Mouse (Mus musculus): ENCODE measurements around the gene Rbm24. TPM values are rescaled to one million over a fixed set of nuclear protein-coding genes. Genes with fewer than 3 reads are reported as not detected.

Rbm24 gene
- 7.7 and 10.2 TPM in 2 replicates for polyA plus RNA-seq (2015; fragmentation: Nextera tagmentation; extraction: Ambion mirVana)

DNA sequence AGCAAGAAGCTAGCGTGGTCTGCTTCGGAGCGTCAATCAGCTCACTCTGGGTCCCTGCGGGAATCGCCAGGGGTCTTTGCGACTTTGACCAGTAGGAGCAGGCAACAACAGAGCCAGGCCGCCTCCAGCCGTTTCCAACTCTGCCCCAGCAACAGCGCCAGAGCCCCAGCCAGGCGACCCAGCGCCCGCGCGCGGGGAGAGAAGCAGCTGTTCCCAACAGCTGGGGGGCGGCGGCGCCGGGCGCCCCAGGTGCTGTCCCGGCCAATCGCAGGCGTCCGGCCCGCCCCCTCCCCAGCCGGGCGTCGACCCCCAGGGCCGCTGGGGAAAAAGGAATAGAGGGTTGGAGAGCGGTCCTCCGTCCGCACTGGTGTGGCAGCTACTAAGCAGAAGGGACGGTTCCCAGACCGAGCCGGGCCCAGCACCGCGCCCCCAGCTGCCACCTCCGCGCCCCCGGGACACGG lies at the start of gene Rbm24:
Gene Rbm24 (plus strand): TSS at position 294 of the 461 bp plus-strand sequence.
- no peaks in the 10 kb centered on the region for H3K9me3 ChIP-seq (replicated peaks)
- WGBS = under 1% methylated on average over 41 of the region's 41 CpGs
- ATAC-seq (ENCODE audit: insufficient number of reproducible peaks, low FRiP score, low TSS enrichment, low read depth) = peak; percentile 82
- peak within 1 kb of the TSS; percentile 96 for H3K4me2 ChIP-seq (replicated peaks)
- H3K27ac ChIP-seq (replicated peaks) = peak within 1 kb of the TSS; percentile 25
- H3K4me1 ChIP-seq = peaks cover 7% of the 10 kb centered on the region; the same call in 1 of the 2 replicates
- peaks cover 2% of the 10 kb centered on the region; the same call in 1 of the 2 replicates for H3K27me3 ChIP-seq
- no peaks in the 10 kb centered on the region for H3K36me3 ChIP-seq
- peak within 1 kb of the TSS; percentile 47 for H3K9ac ChIP-seq
- peak within 1 kb of the TSS; percentile 61 for H3K4me3 ChIP-seq (replicated peaks)

DNA sequence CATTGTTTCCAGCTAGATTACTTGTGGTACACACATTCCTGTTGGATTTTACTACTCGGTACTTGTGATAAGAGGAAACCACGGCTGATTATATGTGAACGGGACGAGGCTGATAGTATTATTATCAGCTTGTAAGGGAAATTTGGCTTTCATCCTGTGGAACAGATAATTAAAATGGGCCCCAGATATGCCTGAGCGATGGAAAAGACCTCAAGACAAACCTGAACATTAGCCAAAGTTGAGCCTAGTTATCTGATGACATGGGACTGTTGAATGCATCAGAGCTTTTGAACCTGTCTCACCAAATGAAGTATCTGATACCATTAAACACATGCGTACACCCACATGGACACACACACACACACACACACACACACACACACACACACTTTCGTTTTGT lies 45.4 kb upstream of the Rbm24 start:
- 80% methylated on average over 7 of the region's 7 CpGs for WGBS
- ATAC-seq (ENCODE audit: insufficient number of reproducible peaks, low FRiP score, low TSS enrichment, low read depth) = no peak

DNA sequence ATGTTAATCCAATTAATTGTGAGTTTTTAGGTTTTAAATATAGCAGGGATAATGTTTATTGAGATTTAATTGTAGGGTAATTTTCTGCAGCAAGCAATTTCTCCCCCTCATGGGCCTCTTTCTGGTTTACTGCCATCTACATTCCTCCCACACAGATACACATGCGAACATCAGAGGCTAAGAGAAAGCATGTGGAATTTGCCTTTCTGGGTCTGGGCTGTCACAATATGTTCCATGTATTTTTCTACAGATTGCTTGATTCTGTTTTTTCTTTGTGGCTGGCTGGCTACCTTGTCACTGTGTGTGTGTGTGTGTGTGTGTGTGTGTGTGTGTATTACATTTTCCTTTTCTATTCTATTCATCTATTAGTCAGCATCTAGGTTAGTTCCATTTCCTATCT lies 42.9 kb upstream of the Rbm24 start:
- ATAC-seq (ENCODE audit: insufficient number of reproducible peaks, low FRiP score, low TSS enrichment, low read depth) = no peak
- no peaks in the 10 kb centered on the region for H3K4me1 ChIP-seq
- H3K4me3 ChIP-seq (replicated peaks) = no peak overlapping the region
- no peaks in the 10 kb centered on the region for H3K9me3 ChIP-seq (replicated peaks)
- no peak overlapping the region for H3K9ac ChIP-seq
- no peak overlapping the region for H3K27ac ChIP-seq (replicated peaks)
- no peaks in the 10 kb centered on the region for H3K27me3 ChIP-seq
- H3K4me2 ChIP-seq (replicated peaks) = no peak overlapping the region
- H3K36me3 ChIP-seq = no peaks in the 10 kb centered on the region
- WGBS = 57% methylated on average over 1 of the region's 1 CpGs

More for the DNA sequence above, 45.4 kb upstream of the Rbm24 start:
- H3K36me3 ChIP-seq = no peaks in the 10 kb centered on the region
- no peak overlapping the region for H3K4me2 ChIP-seq (replicated peaks)
- no peaks in the 10 kb centered on the region for H3K4me1 ChIP-seq
- H3K9ac ChIP-seq = no peak overlapping the region
- H3K4me3 ChIP-seq (replicated peaks) = no peak overlapping the region
- no peak overlapping the region for H3K27ac ChIP-seq (replicated peaks)
- no peaks in the 10 kb centered on the region for H3K27me3 ChIP-seq
- H3K9me3 ChIP-seq (replicated peaks) = no peaks in the 10 kb centered on the region

DNA sequence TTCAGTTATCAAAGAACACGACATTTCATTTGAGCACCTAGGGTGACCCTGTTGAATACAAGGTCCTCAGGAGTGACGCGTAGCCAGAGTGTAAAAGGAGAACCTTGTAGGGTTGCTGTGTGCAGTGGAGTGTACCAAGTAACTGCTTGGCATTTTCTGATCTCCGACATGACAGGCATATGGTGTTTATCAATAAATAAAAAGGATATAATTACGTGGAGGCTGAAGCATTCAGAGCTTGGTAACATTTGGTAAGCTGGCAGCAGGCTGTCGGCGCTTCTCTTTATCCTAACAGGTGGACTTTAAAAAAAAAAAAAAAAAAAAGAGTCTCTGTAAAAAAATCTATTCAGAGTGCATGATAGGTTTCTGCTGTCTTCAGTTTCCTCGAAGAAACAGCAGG lies 30.8 kb upstream of the Rbm24 start:
- 67% methylated on average over 8 of the region's 8 CpGs for WGBS
- H3K4me2 ChIP-seq (replicated peaks) = no peak overlapping the region
- H3K36me3 ChIP-seq = no peaks in the 10 kb centered on the region
- no peaks in the 10 kb centered on the region for H3K4me1 ChIP-seq
- H3K27ac ChIP-seq (replicated peaks) = no peak overlapping the region
- no peak for ATAC-seq (ENCODE audit: insufficient number of reproducible peaks, low FRiP score, low TSS enrichment, low read depth)
- no peak overlapping the region for H3K4me3 ChIP-seq (replicated peaks)
- H3K9ac ChIP-seq = no peak overlapping the region
- no peaks in the 10 kb centered on the region for H3K9me3 ChIP-seq (replicated peaks)
- no peaks in the 10 kb centered on the region for H3K27me3 ChIP-seq

DNA sequence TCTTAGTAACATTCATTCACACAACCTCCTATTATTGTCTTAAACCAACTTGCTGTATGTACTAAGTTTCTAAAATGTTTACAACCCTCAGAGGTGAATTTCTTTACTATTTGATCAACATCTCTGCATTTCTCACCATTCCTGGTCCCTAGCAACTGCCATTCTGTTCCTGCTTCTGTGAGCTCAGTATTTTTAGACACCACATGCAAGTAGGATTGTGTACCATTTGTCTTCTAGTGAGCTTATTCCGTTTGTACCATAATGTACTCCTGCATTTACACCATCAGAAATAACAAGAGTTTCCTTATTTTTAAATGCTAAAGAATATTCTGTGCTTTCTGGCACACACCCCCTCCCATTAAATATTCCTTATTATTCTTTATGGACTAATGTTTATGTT lies 26.6 kb upstream of the Rbm24 start:
- H3K36me3 ChIP-seq = no peaks in the 10 kb centered on the region
- H3K9ac ChIP-seq = no peak overlapping the region
- 71% methylated on average over 1 of the region's 1 CpGs for WGBS
- no peaks in the 10 kb centered on the region for H3K4me1 ChIP-seq
- no peak overlapping the region for H3K4me2 ChIP-seq (replicated peaks)
- H3K4me3 ChIP-seq (replicated peaks) = no peak overlapping the region
- H3K27me3 ChIP-seq = no peaks in the 10 kb centered on the region
- H3K9me3 ChIP-seq (replicated peaks) = no peaks in the 10 kb centered on the region
- no peak for ATAC-seq (ENCODE audit: insufficient number of reproducible peaks, low FRiP score, low TSS enrichment, low read depth)
- no peak overlapping the region for H3K27ac ChIP-seq (replicated peaks)

DNA sequence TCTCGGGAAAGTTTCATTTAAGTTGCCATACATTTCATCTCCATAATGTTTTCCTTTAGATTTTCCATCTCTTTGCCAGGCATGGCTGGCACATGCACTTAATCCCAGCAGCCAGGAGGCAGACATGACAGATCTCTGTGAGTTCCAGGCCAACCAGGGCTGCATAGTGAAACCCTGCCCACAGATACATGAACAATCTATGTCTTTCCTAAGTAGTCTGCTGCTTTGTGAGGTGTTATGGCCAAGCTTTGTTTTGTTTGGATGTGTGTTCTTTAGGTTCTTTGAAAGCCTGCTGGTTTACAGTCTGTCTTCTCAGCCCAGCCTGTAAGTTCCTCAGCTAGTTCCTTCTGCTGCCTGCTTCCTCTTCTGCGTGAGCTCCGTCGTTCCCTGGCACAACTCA lies 25.3 kb upstream of the Rbm24 start:
- no peak for ATAC-seq (ENCODE audit: insufficient number of reproducible peaks, low FRiP score, low TSS enrichment, low read depth)
- no peak overlapping the region for H3K9ac ChIP-seq
- H3K27me3 ChIP-seq = no peaks in the 10 kb centered on the region
- H3K36me3 ChIP-seq = no peaks in the 10 kb centered on the region
- H3K27ac ChIP-seq (replicated peaks) = no peak overlapping the region
- no peaks in the 10 kb centered on the region for H3K4me1 ChIP-seq
- no peaks in the 10 kb centered on the region for H3K9me3 ChIP-seq (replicated peaks)
- H3K4me3 ChIP-seq (replicated peaks) = no peak overlapping the region
- WGBS = 68% methylated on average over 4 of the region's 4 CpGs
- H3K4me2 ChIP-seq (replicated peaks) = no peak overlapping the region

DNA sequence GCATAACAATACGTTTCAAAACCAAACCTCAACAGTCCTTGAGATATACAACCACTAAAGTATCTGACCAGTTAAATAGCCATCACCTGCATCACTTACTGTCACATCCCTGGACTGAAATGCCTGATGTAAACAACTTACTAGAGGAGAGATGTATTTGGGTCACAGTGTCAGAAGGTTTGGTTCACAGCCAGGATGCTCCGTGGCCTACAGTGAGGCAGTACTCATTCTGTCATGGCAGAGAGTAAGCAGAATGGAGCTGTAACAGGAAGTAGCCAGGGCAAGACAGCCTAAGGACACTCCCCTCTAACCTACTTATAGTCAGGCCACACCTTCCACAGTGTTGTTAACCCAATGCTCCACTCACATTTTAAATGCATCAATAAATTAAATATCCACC lies 24.3 kb upstream of the Rbm24 start:
- H3K9me3 ChIP-seq (replicated peaks) = no peaks in the 10 kb centered on the region
- WGBS = 67% methylated on average over 2 of the region's 2 CpGs
- no peaks in the 10 kb centered on the region for H3K27me3 ChIP-seq
- no peak overlapping the region for H3K4me3 ChIP-seq (replicated peaks)
- no peak overlapping the region for H3K4me2 ChIP-seq (replicated peaks)
- ATAC-seq (ENCODE audit: insufficient number of reproducible peaks, low FRiP score, low TSS enrichment, low read depth) = no peak
- no peaks in the 10 kb centered on the region for H3K36me3 ChIP-seq
- H3K4me1 ChIP-seq = no peaks in the 10 kb centered on the region
- H3K27ac ChIP-seq (replicated peaks) = no peak overlapping the region
- H3K9ac ChIP-seq = no peak overlapping the region

DNA sequence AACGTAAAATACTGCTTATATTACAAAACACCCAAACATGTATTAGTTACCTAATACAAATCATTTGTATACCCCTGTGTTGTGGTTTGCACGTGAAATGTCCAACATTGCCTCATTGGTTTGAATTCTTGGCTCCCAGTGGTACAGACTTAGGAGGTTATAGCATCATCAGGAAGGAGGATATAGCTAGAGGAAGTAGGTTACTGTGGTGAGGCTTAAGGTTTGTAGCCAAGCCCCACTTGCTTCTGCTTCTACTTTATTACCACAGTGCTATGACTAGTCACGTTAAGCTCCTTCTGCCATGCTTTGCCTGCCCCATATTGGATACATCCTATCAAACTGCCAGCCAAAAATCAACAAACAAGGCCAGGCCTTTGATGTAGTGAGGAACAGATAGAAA lies 21.0 kb upstream of the Rbm24 start:
- Histone ChIP-seq H3K36me3 (no peaks in the 10 kb centered on the region), H3K9ac (no peak overlapping the region), H3K27ac (replicated peaks) (no peak overlapping the region), H3K27me3 (no peaks in the 10 kb centered on the region), H3K4me1 (no peaks in the 10 kb centered on the region), H3K4me2 (replicated peaks) (no peak overlapping the region), H3K9me3 (replicated peaks) (no peaks in the 10 kb centered on the region), H3K4me3 (replicated peaks) (no peak overlapping the region)
- no peak for ATAC-seq (ENCODE audit: insufficient number of reproducible peaks, low FRiP score, low TSS enrichment, low read depth)
- 78% methylated on average over 3 of the region's 3 CpGs for WGBS

DNA sequence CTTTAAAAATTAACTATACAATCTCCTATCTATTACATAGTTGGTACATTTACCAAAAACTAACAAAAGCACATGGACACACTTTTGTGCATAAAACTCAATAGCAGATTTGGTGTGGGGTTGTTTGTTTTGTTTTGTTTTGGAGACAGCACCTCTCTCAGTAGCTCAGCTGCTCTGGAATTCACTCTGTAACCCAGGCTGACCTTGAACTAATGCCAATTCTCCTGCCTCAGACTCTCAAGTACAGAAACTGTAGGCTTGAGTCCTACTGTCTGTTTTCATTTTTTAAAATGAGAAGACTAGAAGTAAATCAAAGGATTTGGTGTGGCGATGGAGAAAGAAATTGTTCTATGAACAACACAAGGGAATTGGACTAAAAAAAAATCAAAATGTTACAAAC lies 11.1 kb upstream of the Rbm24 start:
- Histone ChIP-seq H3K4me2 (replicated peaks) (no peak overlapping the region), H3K27me3 (no peaks in the 10 kb centered on the region)
- 63% methylated on average over 1 of the region's 1 CpGs for WGBS

DNA sequence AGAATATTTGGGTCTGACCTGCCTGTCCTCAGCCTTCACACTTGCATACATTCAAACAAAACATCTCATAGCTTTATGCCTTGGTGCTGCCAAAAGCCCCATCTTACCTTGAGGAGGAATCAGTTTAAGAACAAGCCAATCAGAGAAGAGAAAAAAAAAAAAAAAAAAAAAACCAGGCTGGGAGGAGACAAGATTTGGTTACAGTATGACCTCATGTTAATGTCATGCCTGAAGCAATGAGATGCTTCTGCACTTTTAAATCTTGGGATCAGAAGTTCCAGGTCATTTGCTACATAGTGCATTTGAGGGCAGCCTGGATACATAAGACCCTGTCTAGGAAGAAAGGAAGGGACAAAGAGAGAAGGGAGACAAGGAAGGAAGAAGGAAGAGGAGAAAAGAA lies 6.0 kb upstream of the Rbm24 start:
- Histone ChIP-seq H3K9ac (no peak overlapping the region), H3K36me3 (no peaks in the 10 kb centered on the region), H3K4me3 (replicated peaks) (no peak overlapping the region), H3K27me3 (peaks cover 2% of the 10 kb centered on the region; the same call in 1 of the 2 replicates), H3K27ac (replicated peaks) (no peak overlapping the region), H3K9me3 (replicated peaks) (no peaks in the 10 kb centered on the region), H3K4me2 (replicated peaks) (no peak overlapping the region), H3K4me1 (no peaks in the 10 kb centered on the region)
- no peak for ATAC-seq (ENCODE audit: insufficient number of reproducible peaks, low FRiP score, low TSS enrichment, low read depth)

More for the DNA sequence above, 11.1 kb upstream of the Rbm24 start:
- H3K9me3 ChIP-seq (replicated peaks) = no peaks in the 10 kb centered on the region
- no peak overlapping the region for H3K27ac ChIP-seq (replicated peaks)
- H3K36me3 ChIP-seq = no peaks in the 10 kb centered on the region
- no peaks in the 10 kb centered on the region for H3K4me1 ChIP-seq
- no peak for ATAC-seq (ENCODE audit: insufficient number of reproducible peaks, low FRiP score, low TSS enrichment, low read depth)
- no peak overlapping the region for H3K9ac ChIP-seq
- H3K4me3 ChIP-seq (replicated peaks) = no peak overlapping the region

DNA sequence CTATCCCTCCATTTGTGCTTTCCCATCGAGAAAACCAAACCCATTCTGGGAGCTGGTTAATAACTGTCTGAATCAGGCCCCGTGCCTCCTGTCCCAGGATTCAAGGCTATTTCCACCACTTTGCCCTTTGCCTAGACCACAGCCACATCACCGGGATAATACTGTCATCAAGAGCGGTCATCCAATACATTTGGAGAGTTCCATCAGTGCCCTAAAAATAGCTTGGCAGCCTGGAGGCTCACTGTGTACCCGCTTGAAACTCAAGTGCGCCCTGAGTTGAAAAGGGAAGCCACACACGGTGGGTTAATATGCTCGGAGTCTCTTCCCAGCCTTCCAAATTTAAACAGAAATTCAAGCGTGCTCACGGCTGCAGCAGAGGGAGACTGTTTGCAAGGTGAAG lies 4.6 kb upstream of the Rbm24 start:
- Histone ChIP-seq H3K9ac (no peak overlapping the region), H3K36me3 (no peaks in the 10 kb centered on the region), H3K4me3 (replicated peaks) (no peak overlapping the region), H3K27ac (replicated peaks) (no peak overlapping the region), H3K4me2 (replicated peaks) (no peak overlapping the region), H3K27me3 (peaks cover 2% of the 10 kb centered on the region; the same call in 1 of the 2 replicates), H3K4me1 (peaks cover 7% of the 10 kb centered on the region; the same call in 1 of the 2 replicates), H3K9me3 (replicated peaks) (no peaks in the 10 kb centered on the region)
- WGBS = 58% methylated on average over 10 of the region's 10 CpGs
- ATAC-seq (ENCODE audit: insufficient number of reproducible peaks, low FRiP score, low TSS enrichment, low read depth) = no peak

DNA sequence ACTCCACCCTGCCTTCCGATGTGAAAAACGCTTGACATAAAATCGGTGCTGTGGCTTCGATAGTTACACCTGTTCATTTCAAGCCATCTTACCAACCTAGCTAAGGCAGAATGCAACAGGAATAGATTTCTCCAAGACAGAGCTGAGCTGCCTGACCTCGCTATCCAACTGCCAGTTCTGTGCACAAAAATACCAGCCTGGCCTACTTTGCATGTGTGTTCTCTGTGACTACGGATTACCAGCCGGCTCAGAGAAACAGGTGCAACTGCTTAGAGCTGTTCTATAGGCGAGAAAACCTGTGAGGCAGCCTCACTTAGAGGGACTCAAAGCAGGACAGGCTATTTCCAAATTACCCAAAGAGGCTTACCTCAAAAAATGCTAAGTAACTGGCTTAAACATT lies 4.2 kb upstream of the Rbm24 start:
- no peaks in the 10 kb centered on the region for H3K9me3 ChIP-seq (replicated peaks)
- no peaks in the 10 kb centered on the region for H3K36me3 ChIP-seq
- H3K4me3 ChIP-seq (replicated peaks) = no peak overlapping the region
- no peak overlapping the region for H3K4me2 ChIP-seq (replicated peaks)
- H3K4me1 ChIP-seq = peaks cover 7% of the 10 kb centered on the region; the same call in 1 of the 2 replicates
- WGBS = 65% methylated on average over 8 of the region's 8 CpGs
- H3K27me3 ChIP-seq = peaks cover 2% of the 10 kb centered on the region; the same call in 1 of the 2 replicates
- no peak for ATAC-seq (ENCODE audit: insufficient number of reproducible peaks, low FRiP score, low TSS enrichment, low read depth)
- H3K9ac ChIP-seq = no peak overlapping the region
- no peak overlapping the region for H3K27ac ChIP-seq (replicated peaks)

Measured in embryonic facial prominence, embryonic 15.5 days (tissue).